ENCODE assay signal across 15 mouse cellular contexts in genomic region chr14:47476266-47476665, GRCm38 (mm10).
"Had no signal": no experiment of that assay in that cellular context is flagged by ENCODE, and none has a peak within 500 bp of the region (broad histone marks: within the 10 kb centered on the region; RNA-seq: fewer than 3 reads in every experiment).

No protein-coding gene starts in this region.

- H3K4me2 ChIP-seq: limb, embryonic 13.5 days; lung, embryonic 14.5 days; midbrain, embryonic 13.5 days had no signal

- H3K9me3 ChIP-seq: limb, embryonic 13.5 days; liver, embryonic 15.5 days; midbrain, embryonic 13.5 days had no signal

- H3K36me3 ChIP-seq: midbrain, embryonic 13.5 days had no signal

- H3K4me3 ChIP-seq: limb, embryonic 13.5 days; midbrain, embryonic 13.5 days had no signal

- ATAC-seq: hindbrain, postnatal 0 days; midbrain, embryonic 13.5 days had no signal

- DNase-seq: kidney, adult 11 months; kidney, adult 9 months; kidney, postnatal 36 days; left cerebral cortex, postnatal 4 days; lung, embryonic 14.5 days; lung, postnatal 10 days; right cerebral cortex, postnatal 25 days; thymus, postnatal 36 days had no signal

- H3K27me3 ChIP-seq: limb, embryonic 13.5 days; liver, embryonic 15.5 days; midbrain, embryonic 13.5 days had no signal

- H3K27ac ChIP-seq: hindbrain, postnatal 0 days; kidney, postnatal 0 days; limb, embryonic 13.5 days; macrophage; midbrain, embryonic 13.5 days; stomach, postnatal 0 days had no signal

- H3K9ac ChIP-seq: limb, embryonic 13.5 days; lung, embryonic 14.5 days; midbrain, embryonic 13.5 days had no signal
